Mouse (Mus musculus) kidney, postnatal 25 days (tissue): ENCODE measurements around the gene Tnrc18.

ENCODE experiments used
- DNase-seq, 2 experiments: peaks; one replicate each; pipeline ENCODE4 v3.0.0; 2021; ENCODE audit warnings: mixed read lengths in 2 of 2

The Tnrc18 gene

GRCm38 (mm10) chr5:142679065-142679464 is 138.4 kb downstream of the Tnrc18 start:
- no peak for DNase-seq

DNA sequence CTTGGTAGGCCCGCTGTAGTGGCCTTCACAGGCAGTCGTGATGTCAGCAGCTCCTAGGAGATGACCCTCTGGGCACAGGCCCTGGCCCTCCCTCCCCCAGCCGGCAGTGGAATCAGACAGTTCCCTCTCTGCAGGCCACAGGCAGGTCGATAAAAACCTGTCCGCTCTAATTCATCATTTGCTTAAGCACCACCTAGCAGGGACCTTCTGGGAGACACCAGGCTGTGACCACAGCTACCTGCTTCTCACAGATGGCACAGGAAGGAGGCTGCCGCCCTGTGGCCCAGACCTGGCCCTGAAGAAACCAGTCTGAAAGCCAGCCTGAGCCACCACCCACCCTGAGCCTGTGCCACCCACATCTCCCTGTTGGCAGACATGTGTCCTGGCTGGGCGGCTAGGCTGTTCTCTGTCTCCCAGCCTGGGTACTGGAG is 139.3 kb downstream of the Tnrc18 start:
- no peak for DNase-seq
